Mouse (Mus musculus) neural tube, embryonic 13.5 days (tissue): ENCODE results near the gene Fezf2. TPM values are rescaled to one million over a fixed set of nuclear protein-coding genes. Genes with fewer than 3 reads are reported as not detected.

ENCODE experiments used
- ATAC-seq: fragments of 200-750 bp; cut with Nextera tagmentation; 2 replicates; pipeline ENCODE4 v1.8.0; 2017; ENCODE audit warnings: low read depth, mild to moderate bottlenecking, moderate TSS enrichment, moderate library complexity
- H3K27ac ChIP-seq: fragments of 300-500 bp; sonication (generic); replicated peaks from 2 replicates; pipeline ENCODE4 v1.5.1; 2015; ENCODE audit warnings: moderate library complexity, mild to moderate bottlenecking, inconsistent platforms
- H3K27me3 ChIP-seq: fragments of 300-500 bp; sonication (generic); 2 replicates; pipeline ENCODE4 v1.6.1; 2015; ENCODE audit warnings: mild to moderate bottlenecking, inconsistent platforms
- H3K36me3 ChIP-seq: fragments of 300-500 bp; sonication (generic); 2 replicates; pipeline ENCODE4 v1.6.1; 2015; ENCODE audit warnings: mild to moderate bottlenecking, inconsistent platforms
- H3K4me1 ChIP-seq: fragments of 300-500 bp; sonication (generic); replicated peaks from 2 replicates; pipeline ENCODE4 v1.6.1; 2015; ENCODE audit warnings: inconsistent platforms
- H3K4me2 ChIP-seq: fragments of 300-500 bp; sonication (generic); 2 replicates; pipeline ENCODE4 v1.6.1; 2015; ENCODE audit warnings: inconsistent platforms, mild to moderate bottlenecking, moderate library complexity
- H3K4me3 ChIP-seq: fragments of 300-500 bp; sonication (generic); 2 replicates; pipeline ENCODE4 v1.5.1; 2015; ENCODE audit warnings: mild to moderate bottlenecking, inconsistent platforms
- H3K9ac ChIP-seq: fragments of 300-500 bp; sonication (generic); 2 replicates; pipeline ENCODE4 v1.6.1; 2015; ENCODE audit warnings: moderate library complexity, mild to moderate bottlenecking, inconsistent platforms
- H3K9me3 ChIP-seq: fragments of 300-500 bp; sonication (generic); 2 replicates; pipeline ENCODE4 v1.6.1; 2016; ENCODE audit warnings: inconsistent platforms
- WGBS: fragments of 180-500 bp; shearing (Covaris S2); methylation state at CpG from one replicate; pipeline ENCODE4 v1.1.7; 2015; 5-methylcytosine and 5-hydroxymethylcytosine counted together
- polyA plus RNA-seq: library from polyadenylated mRNA; unstranded; fragments of >200 nt; fragmentation: Nextera tagmentation; extraction: Ambion mirVana; gene quantifications from 2 replicates; pipeline ENCODE4 v1.2.1, GENCODE M21; 2015

Gene Fezf2
- 0.59 TPM in 1 of 2 replicates, not detected in the other for polyA plus RNA-seq

GRCm38 (mm10) chr14:12348089-12348488 lies at the start of gene Fezf2:
TSS of gene Fezf2 (minus strand) at chr14:12348189.
- no peak for ATAC-seq
- Histone ChIP-seq H3K4me3 (no peak within 1 kb of the TSS), H3K9ac (no peak within 1 kb of the TSS), H3K27ac (no peak within 1 kb of the TSS), H3K4me1 (peaks cover 26% of the 10 kb centered on the region), H3K9me3 (no peaks in the 10 kb centered on the region), H3K36me3 (no peaks in the 10 kb centered on the region), H3K27me3 (peaks cover 100% of the 10 kb centered on the region), H3K4me2 (no peak within 1 kb of the TSS)
- 2% methylated on average over 2 of the region's 2 CpGs for WGBS

- no peak overlapping the region for H3K4me2 ChIP-seq
- ATAC-seq, result no peak
These were observed 49.6 kb upstream of the Fezf2 start for GRCm38 (mm10) chr14:12397561-12397960.

GRCm38 (mm10) chr14:12394318-12394717 lies 46.3 kb upstream of the Fezf2 start:
- WGBS, result 34% methylated on average over 2 of the region's 2 CpGs
- H3K27me3 ChIP-seq, result peaks cover 90% of the 10 kb centered on the region

More at GRCm38 (mm10) chr14:12397561-12397960, 49.6 kb upstream of the Fezf2 start:
- 78% methylated on average over 3 of the region's 3 CpGs for WGBS
- Histone ChIP-seq H3K36me3 (0 out of 2 replicates have a peak, but pooled peaks cover 3% of the 10 kb centered on the region), H3K27ac (no peak overlapping the region), H3K9ac (no peak overlapping the region), H3K4me3 (no peak overlapping the region), H3K27me3 (peaks cover 84% of the 10 kb centered on the region), H3K9me3 (no peaks in the 10 kb centered on the region), H3K4me1 (peaks cover 24% of the 10 kb centered on the region)

GRCm38 (mm10) chr14:12393271-12393861 lies 45.4 kb upstream of the Fezf2 start:
- Histone ChIP-seq H3K9ac (no peak overlapping the region), H3K27me3 (peaks cover 88% of the 10 kb centered on the region), H3K9me3 (no peaks in the 10 kb centered on the region), H3K4me1 (peaks cover 51% of the 10 kb centered on the region), H3K27ac (no peak overlapping the region), H3K4me3 (no peak overlapping the region), H3K36me3 (no peaks in the 10 kb centered on the region), H3K4me2 (no peak overlapping the region)
- 4% methylated on average over 12 of the region's 12 CpGs for WGBS
- peak; percentile 87 for ATAC-seq

More at GRCm38 (mm10) chr14:12394318-12394717, 46.3 kb upstream of the Fezf2 start:
- Histone ChIP-seq H3K4me2 (no peak overlapping the region), H3K36me3 (no peaks in the 10 kb centered on the region), H3K27ac (no peak overlapping the region), H3K4me1 (peaks cover 42% of the 10 kb centered on the region), H3K9me3 (no peaks in the 10 kb centered on the region), H3K9ac (no peak overlapping the region), H3K4me3 (no peak overlapping the region)
- no peak for ATAC-seq

GRCm38 (mm10) chr14:12391167-12391566 lies 43.2 kb upstream of the Fezf2 start:
- Histone ChIP-seq H3K27me3 (peaks cover 88% of the 10 kb centered on the region), H3K9me3 (no peaks in the 10 kb centered on the region), H3K4me1 (peaks cover 58% of the 10 kb centered on the region), H3K27ac (no peak overlapping the region), H3K4me2 (no peak overlapping the region), H3K4me3 (no peak overlapping the region), H3K36me3 (no peaks in the 10 kb centered on the region), H3K9ac (no peak overlapping the region)
- ATAC-seq, result no peak
- WGBS, result 58% methylated on average over 7 of the region's 7 CpGs

GRCm38 (mm10) chr14:12388806-12389436 lies 40.9 kb upstream of the Fezf2 start:
- no peak overlapping the region; the same call in 1 of the 2 replicates for H3K9ac ChIP-seq
- no peak overlapping the region for H3K4me2 ChIP-seq
- H3K27me3 ChIP-seq, result peaks cover 90% of the 10 kb centered on the region
- peak; percentile 28; the same call in 1 of the 2 replicates for ATAC-seq
- no peak overlapping the region for H3K27ac ChIP-seq
- WGBS, result 5% methylated on average over 14 of the region's 14 CpGs
- peaks cover 47% of the 10 kb centered on the region for H3K4me1 ChIP-seq
- no peak overlapping the region for H3K4me3 ChIP-seq
- no peaks in the 10 kb centered on the region for H3K36me3 ChIP-seq
- H3K9me3 ChIP-seq, result no peaks in the 10 kb centered on the region

GRCm38 (mm10) chr14:12388192-12388795 lies 40.3 kb upstream of the Fezf2 start:
- peaks cover 96% of the 10 kb centered on the region for H3K27me3 ChIP-seq
- no peak overlapping the region for H3K4me3 ChIP-seq
- ATAC-seq, result no peak
- H3K36me3 ChIP-seq, result no peaks in the 10 kb centered on the region
- no peaks in the 10 kb centered on the region for H3K9me3 ChIP-seq
- 16% methylated on average over 4 of the region's 4 CpGs for WGBS
- no peak overlapping the region for H3K4me2 ChIP-seq
- no peak overlapping the region for H3K27ac ChIP-seq
- no peak overlapping the region for H3K9ac ChIP-seq
- H3K4me1 ChIP-seq, result peaks cover 42% of the 10 kb centered on the region

GRCm38 (mm10) chr14:12387176-12387575 lies 39.2 kb upstream of the Fezf2 start:
- no peak overlapping the region for H3K4me3 ChIP-seq
- no peak overlapping the region for H3K4me2 ChIP-seq
- peaks cover 33% of the 10 kb centered on the region for H3K4me1 ChIP-seq
- no peak overlapping the region for H3K27ac ChIP-seq
- H3K9me3 ChIP-seq, result no peaks in the 10 kb centered on the region
- no peaks in the 10 kb centered on the region for H3K36me3 ChIP-seq
- WGBS, result 71% methylated on average over 6 of the region's 6 CpGs
- H3K27me3 ChIP-seq, result peaks cover 97% of the 10 kb centered on the region
- no peak overlapping the region for H3K9ac ChIP-seq
- ATAC-seq, result no peak

GRCm38 (mm10) chr14:12377883-12378282 lies 29.9 kb upstream of the Fezf2 start:
- Histone ChIP-seq H3K9ac (no peak overlapping the region), H3K4me1 (0 out of 2 replicates have a peak, but pooled peaks cover 3% of the 10 kb centered on the region), H3K27ac (no peak overlapping the region), H3K36me3 (peaks cover 8% of the 10 kb centered on the region; the same call in 1 of the 2 replicates), H3K4me3 (no peak overlapping the region), H3K9me3 (no peaks in the 10 kb centered on the region), H3K27me3 (peaks cover 89% of the 10 kb centered on the region), H3K4me2 (no peak overlapping the region)
- WGBS, result 32% methylated on average over 9 of the region's 9 CpGs
- no peak for ATAC-seq

GRCm38 (mm10) chr14:12377289-12377688 lies 29.3 kb upstream of the Fezf2 start:
- H3K27ac ChIP-seq, result no peak overlapping the region
- H3K9ac ChIP-seq, result no peak overlapping the region
- peaks cover 8% of the 10 kb centered on the region; the same call in 1 of the 2 replicates for H3K36me3 ChIP-seq
- H3K27me3 ChIP-seq, result peaks cover 85% of the 10 kb centered on the region
- ATAC-seq, result no peak
- 91% methylated on average over 2 of the region's 2 CpGs for WGBS
- 0 out of 2 replicates have a peak, but pooled peaks cover 3% of the 10 kb centered on the region for H3K4me1 ChIP-seq
- H3K9me3 ChIP-seq, result no peaks in the 10 kb centered on the region
- no peak overlapping the region for H3K4me3 ChIP-seq
- H3K4me2 ChIP-seq, result no peak overlapping the region

- H3K27ac ChIP-seq, result no peak overlapping the region
- ATAC-seq, result no peak
- H3K4me2 ChIP-seq, result no peak overlapping the region
- no peak overlapping the region for H3K9ac ChIP-seq
- no peaks in the 10 kb centered on the region for H3K9me3 ChIP-seq
- H3K36me3 ChIP-seq, result peaks cover 8% of the 10 kb centered on the region; the same call in 1 of the 2 replicates
- H3K4me3 ChIP-seq, result no peak overlapping the region
- 0 out of 2 replicates have a peak, but pooled peaks cover 3% of the 10 kb centered on the region for H3K4me1 ChIP-seq
- WGBS, result 28% methylated on average over 2 of the region's 2 CpGs
- H3K27me3 ChIP-seq, result peaks cover 84% of the 10 kb centered on the region
These were observed 27.5 kb upstream of the Fezf2 start for GRCm38 (mm10) chr14:12375451-12375850.

- peaks cover 15% of the 10 kb centered on the region for H3K4me1 ChIP-seq
- ATAC-seq, result no peak
- peaks cover 98% of the 10 kb centered on the region for H3K27me3 ChIP-seq
- WGBS, result 6% methylated on average over 16 of the region's 16 CpGs
- no peak overlapping the region for H3K27ac ChIP-seq
- no peaks in the 10 kb centered on the region for H3K9me3 ChIP-seq
- no peak overlapping the region for H3K4me2 ChIP-seq
- no peaks in the 10 kb centered on the region for H3K36me3 ChIP-seq
- H3K4me3 ChIP-seq, result no peak overlapping the region
- no peak overlapping the region for H3K9ac ChIP-seq
These were observed 2.4 kb upstream of the Fezf2 start for GRCm38 (mm10) chr14:12350271-12350916.
